Mouse (Mus musculus) left cerebral cortex, postnatal 10 days (tissue): ENCODE data around the gene Fau. TPM values are rescaled to one million over a fixed set of nuclear protein-coding genes. Genes with fewer than 3 reads are reported as not detected.
A peak's percentile ranks its signal among the peaks of the same experiment; 100 is the strongest.

Experiments
- DNase-seq, 2 experiments: peaks; one replicate each; pipeline ENCODE4 v3.0.0; 2021 to 2022; ENCODE audit warnings: low spot score in 2 of 2, mixed read lengths in 1 of 2; ENCODE audit errors: extremely low spot score in 1 of 2
- intact Hi-C: fragments of 180-260 bp; cut with DNase I; formaldehyde crosslinking; loops from one replicate; pipeline ENCODE4 v1.15.1; 2025
- total RNA-seq, 2 experiments: library from RNA; stranded (reverse); gene quantifications; 2 replicates each; pipeline ENCODE4 v1.2.3; 2021

Fau gene
- total RNA-seq, 2 experiments from 2014 or later = 698 to 713 TPM

DNA sequence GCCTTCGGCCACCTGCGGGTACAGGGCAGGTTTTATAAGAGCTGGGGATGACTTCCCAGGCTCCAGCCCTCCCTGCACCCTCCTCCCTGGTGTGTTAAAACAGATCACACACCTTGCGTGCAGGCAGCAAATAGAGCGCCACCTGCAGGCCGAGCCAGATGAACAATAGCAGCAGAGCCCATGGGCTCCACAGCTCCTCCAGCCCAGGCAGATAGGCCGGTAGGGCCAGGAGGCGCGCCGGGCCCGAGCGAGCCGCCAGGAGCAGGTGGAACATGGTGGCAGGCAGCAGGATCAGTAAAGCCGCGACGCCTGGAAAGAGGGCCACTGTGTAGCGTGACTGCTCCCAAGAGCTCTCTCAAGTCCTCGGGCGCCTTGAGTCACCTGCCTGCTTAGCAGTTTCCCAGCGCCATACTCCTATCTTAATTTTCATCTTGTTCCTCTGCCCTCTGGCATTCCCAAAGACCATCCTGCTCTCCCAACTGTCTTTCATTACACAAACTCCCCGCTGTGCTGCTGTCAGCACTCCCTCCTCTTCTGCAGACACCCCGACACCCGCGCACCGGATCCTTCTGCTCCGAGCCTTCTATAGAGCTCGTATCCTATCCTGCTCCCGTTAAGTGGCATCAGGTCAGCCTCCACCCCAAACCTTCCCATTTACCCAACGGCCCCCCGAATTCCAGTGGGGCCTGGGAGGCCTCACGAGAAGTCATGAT lies 9.5 kb downstream of the Fau start:
- intact Hi-C loops = no loop called here
- peak; percentile 72 to 90 for DNase-seq

DNA sequence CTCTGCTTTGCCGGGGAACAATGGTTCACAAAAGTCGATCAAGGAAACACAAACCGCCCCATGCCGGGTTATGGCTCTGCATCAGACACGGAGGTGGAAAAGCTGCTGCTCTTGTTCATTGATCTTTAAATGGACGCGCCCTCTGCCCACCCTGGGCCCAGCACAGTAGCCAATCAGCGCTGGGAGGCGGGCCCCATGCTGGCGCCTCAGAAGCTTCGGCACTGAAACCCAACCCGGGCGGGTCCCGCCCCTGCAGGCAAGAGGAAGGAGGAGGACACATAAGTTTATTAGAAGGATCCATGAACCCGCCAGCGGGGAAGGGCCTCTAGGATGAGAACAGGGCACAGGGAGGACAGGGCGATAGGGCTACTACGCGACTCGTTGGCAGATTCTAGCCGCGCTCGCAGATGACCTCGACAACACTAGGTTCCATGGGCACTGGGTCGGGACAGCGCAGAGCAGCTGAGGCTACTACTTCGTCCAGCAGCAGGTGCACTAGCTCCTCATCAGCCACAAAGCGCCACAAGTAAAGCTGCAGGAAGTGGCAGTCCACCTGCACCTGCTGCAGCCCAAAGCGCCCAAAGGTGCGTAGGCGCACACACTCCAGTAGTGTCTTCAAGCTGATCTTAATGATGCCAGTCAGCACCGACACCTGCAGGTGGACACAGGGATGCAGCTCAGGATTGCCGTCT lies 10.2 kb downstream of the Fau start, which contains the start of gene Tm7sf2:
TSS of gene Tm7sf2 (minus strand) at position 650 of the 692 bp plus-strand sequence.
- DNase-seq = peak; percentile 91 to 94
- intact Hi-C loops = no loop called here

DNA sequence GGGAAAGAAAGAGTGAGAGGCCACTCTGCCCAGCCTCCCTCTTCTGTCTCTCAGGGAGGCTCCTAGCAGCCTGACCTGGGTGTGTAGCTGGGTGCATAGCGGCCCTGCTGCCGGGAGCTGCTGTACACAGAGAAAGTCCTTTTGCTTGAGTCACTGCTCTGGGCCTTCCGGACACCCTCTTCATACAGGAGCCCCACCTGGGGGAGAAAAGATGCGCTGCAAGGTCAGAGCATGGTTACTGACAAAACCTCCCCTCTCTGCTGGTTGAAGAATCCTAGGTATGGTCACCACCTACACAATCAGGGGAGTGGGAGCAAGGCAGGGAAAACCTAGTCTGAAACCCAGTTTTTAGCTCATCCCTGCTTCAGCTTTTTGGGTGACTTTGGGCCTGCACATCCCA lies 11.3 kb downstream of the Fau start:
- intact Hi-C loops = no loop called here
- DNase-seq = no peak

DNA sequence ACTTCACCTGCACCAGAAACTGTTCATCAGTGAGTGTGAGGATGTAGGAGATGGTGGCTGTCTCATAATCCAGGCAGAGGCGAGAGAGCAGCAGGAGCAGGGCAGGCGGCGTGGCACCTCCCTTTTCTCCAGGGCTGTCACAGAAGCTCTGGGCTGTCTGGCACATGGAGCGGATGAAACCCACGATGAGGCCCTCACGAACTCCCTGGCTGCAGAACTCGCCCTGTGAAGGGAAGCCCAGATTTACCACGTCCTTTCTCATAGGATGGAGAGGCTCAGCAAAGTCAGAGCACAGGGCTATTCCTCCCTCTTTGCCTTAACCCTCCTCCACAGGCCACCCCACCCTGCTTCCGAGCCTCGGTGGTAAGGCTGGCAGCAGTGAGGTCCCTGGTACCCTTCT lies 12.2 kb downstream of the Fau start:
- DNase-seq = no peak

DNA sequence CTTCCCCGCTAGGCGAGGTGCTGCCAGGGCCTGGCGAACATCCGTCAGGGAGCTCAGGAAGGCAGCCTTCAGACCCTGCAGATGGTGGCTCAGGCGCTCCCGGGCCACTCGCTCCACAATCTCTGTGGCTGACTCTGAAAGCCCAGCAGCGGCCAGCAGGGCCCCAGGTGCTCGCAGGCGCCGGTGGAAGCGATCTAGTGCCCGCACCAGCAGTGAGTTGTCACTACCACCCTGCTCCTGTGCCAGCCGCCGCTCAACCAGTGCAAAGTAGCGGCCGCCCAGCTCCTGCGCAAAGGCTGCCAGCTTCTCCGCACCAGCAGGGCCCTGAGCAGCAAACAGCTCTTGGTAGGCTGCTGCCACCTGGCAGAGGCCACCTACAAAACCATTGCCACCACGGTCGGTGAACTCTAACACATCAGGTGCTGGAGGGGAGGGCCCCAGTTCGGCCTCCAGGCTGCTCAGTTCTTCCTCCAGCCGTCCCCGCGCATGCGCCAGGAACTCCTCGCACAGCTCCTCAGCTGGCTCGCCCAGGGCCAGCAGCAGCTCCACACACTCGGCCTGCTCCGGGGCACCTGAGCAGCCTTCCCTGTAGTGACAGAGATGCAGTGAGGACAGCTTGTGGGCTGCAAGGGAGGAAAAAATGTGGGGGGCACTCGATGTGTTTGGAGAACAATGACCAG lies 13.1 kb downstream of the Fau start:
- no peak for DNase-seq
- intact Hi-C loops = no loop called here

More for the DNA sequence above, 12.2 kb downstream of the Fau start:
- intact Hi-C loops = no loop called here

DNA sequence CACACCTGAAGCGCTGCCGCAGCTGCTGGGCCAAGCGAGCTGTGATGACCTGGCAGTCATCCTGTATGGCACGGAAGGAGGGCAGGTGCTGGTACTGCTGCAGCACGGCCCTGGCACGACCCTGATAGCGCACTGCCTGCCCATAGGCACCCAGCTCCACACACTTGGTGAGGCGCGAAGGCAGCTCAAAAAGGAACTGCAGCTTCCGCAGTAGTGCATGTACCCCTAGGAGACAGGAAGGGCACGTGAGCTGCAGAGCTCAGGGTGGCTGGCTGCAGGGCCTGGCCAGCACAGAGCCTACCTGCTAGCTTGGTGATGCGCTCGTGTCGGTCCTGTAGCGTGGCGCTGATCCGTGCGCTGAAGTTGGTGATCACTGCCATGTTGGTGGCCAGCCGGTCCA lies 13.6 kb downstream of the Fau start:
- DNase-seq = no peak
- intact Hi-C loops = no loop called here

DNA sequence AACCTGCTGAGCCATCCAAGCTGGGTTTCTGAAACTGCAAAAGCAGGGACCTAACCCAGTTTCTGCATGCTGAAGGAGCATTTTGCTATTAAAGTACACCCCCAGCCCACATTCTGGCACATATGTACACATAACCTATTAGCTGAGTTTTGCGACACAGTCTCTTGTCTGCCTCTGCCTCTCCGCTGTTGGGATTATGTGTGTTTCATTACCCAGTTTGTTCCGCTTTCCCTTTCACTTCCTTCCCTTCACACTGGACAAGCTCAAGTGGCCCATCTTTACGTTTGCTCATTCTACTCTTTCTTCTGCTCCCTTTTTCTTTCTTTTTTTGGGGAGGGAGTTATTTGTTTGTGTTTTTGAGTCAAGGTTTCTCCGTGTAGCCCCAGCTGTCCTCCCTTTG lies 16.2 kb downstream of the Fau start:
- intact Hi-C loops = no loop called here
- DNase-seq = no peak

DNA sequence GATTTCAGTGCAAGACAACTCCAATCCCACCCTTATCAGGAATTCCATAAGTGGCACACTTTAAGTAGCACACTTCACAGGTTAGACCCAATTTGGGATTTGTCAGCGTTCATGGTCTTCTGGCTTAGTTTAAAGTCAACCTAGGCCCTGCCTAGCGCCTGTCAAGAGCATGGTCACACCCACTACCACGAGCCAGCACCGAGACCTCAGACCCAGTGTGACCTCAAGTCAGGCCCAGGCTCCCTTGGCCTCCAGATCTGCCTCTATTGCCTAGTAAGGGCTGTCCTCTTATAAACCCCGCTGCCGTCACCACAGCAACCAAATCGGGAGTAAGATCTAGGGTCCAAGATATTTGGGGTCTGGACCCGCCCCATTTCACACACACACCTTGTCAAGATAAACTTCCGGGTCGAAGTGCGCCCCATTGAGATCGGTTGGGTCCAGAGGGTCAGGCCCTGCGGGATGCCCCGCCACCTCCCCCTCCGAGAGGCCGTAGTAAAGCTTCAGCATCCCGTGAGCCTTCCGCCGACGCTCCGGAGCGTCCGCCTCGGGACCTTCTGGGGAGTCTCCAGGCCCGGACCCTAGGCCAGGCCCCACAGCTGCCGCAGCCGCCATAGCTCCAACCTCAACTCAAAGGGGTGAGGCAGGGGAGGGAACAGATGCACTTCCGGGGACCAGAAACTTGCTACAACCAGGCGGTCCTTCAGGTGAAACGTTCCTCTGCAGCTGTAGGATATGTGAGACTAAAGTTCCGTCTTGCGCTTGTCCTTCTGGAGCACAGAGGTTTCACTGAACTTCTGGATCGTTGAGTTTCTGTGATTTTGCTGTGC lies 19.1 kb downstream of the Fau start, which contains the start of gene Vps51:
TSS of gene Vps51 (minus strand) at position 668 of the 830 bp plus-strand sequence.
- intact Hi-C loops = loop anchor here (5.0 kb wide), 1 partner anchor 41 kb away; the partner anchor contains the start of gene Sac3d1
- peak; percentile 86 to 89 for DNase-seq

DNA sequence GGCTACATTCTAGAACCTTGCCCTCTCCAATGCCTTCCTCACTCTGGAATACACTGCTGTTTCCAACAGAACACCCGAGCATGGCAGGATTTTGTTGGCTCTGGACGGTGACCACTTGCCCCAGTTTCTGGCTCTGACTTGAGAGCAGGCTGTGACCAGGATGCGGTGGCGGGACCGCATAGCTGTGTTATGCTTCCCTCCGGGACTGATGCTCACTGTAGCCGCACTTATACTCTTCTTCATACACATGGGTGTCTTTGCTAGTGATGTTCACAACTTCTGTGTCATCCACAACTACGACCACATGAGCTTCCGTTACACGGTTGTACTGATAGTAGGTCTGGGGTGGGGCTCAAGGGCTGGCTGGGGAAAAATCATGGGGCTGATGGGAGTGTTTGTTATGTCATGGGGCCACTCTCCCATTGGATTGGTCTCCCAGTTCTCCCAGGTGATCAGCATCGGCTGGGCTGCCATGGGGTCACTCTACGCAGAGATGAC lies 22.4 kb downstream of the Fau start, which contains the start of gene Tmem262:
TSS of gene Tmem262 (plus strand) at position 51 of the 498 bp plus-strand sequence.
- no peak for DNase-seq
- intact Hi-C loops = loop anchor here (5.0 kb wide), 1 partner anchor 37 kb away; the partner anchor contains the start of gene Sac3d1

DNA sequence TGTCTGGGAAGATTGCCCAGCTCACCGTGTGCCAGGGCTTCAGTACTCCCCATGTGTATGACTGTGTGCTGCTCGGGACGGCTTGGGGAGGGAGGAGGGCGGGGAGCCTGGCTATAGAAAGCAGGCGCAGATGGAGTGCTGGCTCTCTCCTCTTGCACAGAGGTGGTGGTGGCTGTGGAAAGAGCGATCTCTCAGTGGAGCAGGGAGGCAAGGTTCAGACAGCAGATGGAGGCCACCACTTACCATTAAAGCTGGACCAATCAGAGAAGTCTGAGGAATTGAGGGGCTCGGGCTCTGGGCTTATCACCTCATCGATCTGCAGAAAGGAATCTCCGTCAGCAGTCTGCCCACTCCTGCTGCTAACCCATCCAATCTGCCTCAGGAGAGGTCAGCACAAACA lies 24.5 kb downstream of the Fau start, which contains the start of gene Gm28374:
TSS of gene Gm28374 (minus strand) at position 101 of the 400 bp plus-strand sequence.
- DNase-seq = no peak
- intact Hi-C loops = no loop called here

DNA sequence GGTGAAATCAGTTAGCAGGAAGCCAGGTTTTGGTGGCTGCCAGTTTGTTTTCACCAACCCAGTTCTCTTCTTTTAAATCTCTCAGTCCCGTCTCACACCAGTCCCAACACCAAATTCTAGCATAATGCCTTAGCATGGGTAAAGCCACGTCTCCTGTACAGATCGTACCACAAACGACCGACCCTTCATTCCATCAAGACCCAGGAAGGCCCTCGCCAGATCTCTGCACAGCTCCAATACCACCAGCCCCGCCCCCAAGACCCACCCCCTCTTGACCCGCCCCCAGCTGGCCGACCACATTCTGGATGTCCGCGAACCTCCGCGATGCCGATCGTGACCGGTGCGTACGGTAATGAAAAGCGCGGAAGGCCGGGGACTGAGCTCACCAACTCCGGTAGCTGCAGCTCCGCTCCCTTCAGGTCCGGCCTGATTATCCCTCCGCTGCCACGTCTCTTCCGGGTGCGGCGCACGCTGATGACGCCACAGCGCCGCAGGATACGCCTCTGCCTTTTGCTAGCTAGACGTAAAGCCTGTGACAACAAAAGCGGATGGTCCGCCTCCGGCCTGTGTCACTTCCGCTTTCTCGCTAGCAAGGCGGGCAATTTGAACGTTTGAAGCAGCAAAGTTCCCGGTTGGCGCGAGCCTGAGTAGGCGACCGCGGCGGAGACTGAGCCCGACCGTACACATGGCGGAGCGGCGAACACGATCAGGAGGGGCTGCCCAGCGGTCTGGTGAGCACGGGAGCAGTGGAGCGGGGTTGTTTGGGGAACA lies 27.0 kb downstream of the Fau start, which contains the start of the genes Zfpl1 and Cdca5:
TSS of gene Zfpl1 (minus strand) at position 479 of the 771 bp plus-strand sequence.
TSS of gene Cdca5 (plus strand) at position 506 of the 771 bp plus-strand sequence.
- DNase-seq = peak; percentile 97
- intact Hi-C loops = no loop called here

DNA sequence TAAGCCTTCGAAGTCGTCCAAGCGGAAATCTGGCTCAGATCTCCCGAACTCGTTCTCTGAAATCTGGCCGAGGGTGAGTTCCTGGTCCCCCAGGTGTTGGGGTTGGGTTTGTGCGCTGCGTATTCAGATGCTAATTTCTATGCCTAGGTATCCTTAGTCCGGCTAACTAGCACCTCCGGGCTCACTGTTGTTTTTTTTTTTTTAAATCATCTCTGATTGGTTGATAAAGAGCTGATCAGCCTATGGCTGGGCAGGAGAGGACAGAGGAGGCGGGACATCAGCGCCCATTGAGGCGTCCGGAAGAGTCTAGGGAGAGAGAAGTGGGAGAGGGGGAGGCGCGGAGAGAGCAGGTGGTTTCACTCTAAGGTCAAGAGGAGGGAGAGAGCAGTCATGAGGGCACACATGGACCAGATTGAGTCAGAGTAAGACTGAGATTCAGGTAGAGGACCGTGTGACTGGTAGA lies 27.8 kb downstream of the Fau start:
- DNase-seq = peak in 1 of 2 experiments; percentile 69
- intact Hi-C loops = no loop called here

DNA sequence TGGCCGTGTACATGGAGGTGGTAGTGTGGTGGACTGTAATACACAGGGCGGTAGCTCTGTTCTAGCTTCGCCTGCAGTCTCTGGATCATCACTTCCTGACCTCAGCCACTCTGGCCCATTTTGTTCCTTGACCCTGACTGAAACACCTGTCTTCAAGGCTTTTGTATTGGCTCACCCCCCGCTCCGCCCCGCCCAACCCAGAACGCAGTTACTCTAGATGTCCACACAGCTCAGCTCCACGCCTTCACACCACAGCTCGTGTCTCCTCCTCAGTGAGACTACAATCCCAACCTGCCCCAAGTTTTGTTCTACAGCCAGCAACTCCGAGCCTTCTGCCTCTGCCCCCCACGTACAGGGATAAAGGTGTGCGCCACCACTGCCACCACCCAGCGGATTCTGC lies 31.2 kb downstream of the Fau start:
- DNase-seq = no peak
- intact Hi-C loops = no loop called here

DNA sequence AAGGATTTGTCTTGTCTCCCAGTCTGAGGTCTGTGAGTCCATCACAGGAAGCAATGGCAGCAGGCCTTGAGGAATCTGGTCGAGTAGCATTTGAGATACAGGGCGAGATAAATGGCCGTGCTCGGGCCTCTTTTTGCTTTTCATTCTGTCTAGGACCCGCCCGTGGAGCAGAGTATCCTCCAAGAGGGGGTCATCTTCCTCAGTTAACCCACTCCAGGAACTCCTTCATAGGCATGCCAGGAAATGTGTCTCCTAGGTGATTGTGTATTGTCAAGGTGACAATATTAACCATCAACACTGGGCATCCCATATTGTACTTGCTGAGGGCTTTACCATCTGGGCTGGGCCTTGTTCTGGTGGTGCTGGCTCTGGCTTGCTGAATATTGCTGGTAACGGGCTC lies 36.5 kb downstream of the Fau start, which contains the start of gene AC131692.1:
TSS of gene AC131692.1 (plus strand) at position 301 of the 400 bp plus-strand sequence.
- intact Hi-C loops = no loop called here
- DNase-seq = no peak

DNA sequence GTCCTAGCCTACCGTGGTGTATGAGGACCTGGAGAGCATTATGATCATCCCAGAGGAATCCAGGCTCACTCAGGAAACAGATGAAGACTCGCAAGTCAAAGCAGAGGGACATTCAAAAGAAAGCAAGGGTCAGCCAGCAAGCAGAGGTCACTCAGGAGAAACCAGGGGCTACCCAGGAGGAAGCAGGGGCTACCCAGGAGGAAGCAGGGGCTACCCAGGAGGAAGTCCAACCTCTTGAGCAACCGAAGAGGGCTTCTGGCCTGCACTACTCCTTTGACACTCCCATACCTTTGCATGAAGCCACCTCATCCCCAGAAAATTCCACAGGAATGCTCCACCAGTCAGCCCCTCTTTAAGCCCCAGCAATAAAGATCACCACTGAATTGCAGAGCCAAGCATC lies 40.2 kb downstream of the Fau start:
- no peak for DNase-seq
- intact Hi-C loops = no loop called here

DNA sequence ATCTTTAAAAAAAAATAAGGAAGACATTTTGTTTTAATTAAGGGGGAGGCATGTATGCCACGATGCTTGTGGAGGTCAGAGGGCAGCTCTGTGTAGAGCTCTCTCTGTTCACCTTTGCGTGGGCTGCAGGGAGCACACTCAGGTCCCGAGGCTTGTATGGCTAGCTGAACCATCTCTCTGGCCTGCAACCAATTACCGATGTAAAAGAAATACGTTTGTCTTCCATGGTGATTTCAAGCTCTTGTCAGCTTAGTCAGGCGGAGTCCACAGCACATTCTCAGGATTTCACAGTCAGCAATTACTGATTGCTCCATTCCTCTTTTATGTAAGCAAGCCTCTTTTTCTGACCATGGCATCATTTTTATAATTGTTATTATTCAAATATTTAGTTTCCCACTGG lies 43.5 kb downstream of the Fau start:
- no peak for DNase-seq
- intact Hi-C loops = no loop called here

DNA sequence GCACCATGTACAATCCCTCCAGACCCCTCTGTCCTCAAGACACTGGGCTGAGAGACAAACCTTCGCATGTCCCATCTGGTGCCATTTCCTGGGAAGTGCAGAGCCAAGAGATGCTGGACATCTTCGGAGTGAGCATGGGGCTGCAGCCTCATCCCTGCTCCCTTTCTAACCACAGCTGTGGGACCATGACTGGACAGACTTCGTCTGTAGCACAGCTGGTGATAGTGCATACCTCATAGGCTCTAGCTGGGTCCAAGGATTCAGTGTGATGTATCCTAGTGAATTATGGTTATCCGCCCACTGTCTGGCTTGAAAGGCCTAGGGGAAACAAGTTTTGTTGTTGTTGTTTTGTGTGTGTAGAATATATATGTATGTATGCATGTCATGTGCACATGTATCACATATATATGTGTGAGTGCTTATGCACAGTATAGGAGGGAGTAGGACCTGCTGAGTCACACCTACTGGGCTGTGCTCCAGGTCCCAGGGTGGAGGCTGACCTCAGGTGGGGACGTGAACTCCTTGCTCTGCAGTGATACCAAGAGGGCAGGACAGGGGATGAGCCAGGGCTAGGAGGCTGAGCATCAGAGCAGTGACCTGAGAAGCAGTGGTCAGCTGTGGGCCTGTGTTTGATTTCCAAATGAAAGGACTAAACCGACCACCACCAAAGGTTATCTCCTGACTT lies 44.7 kb downstream of the Fau start:
- DNase-seq = no peak
- intact Hi-C loops = no loop called here
